Mouse (Mus musculus) liver (tissue): ENCODE measurements around the gene Col17a1.

Source experiments
- DNase-seq: peaks from one replicate; pipeline ENCODE4 v3.0.0-alpha.2; 2020; ENCODE audit warnings: mixed read lengths

Gene Col17a1

GRCm38 (mm10) chr19:47691994-47692393 is at the start of gene Col17a1:
Gene Col17a1, minus strand, starts transcription at chr19:47692094.
- DNase-seq, result no peak

- peak; percentile 89 for DNase-seq
Observed at GRCm38 (mm10) chr19:47731931-47732330, 40.0 kb upstream of the Col17a1 start.

GRCm38 (mm10) chr19:47731071-47731881 is 39.4 kb upstream of the Col17a1 start, which contains the start of gene Sfr1:
Gene Sfr1, plus strand, starts transcription at chr19:47731682.
- DNase-seq, result peak; percentile 100

GRCm38 (mm10) chr19:47730691-47731070 is 38.8 kb upstream of the Col17a1 start:
- DNase-seq, result peak; percentile 77

GRCm38 (mm10) chr19:47725643-47726140 is 33.8 kb upstream of the Col17a1 start:
- DNase-seq, result no peak

- DNase-seq, result no peak
Observed at GRCm38 (mm10) chr19:47724903-47725302, 33.0 kb upstream of the Col17a1 start.

GRCm38 (mm10) chr19:47722471-47722870 is 30.6 kb upstream of the Col17a1 start:
- DNase-seq, result no peak

GRCm38 (mm10) chr19:47719147-47719546 is 27.3 kb upstream of the Col17a1 start:
- DNase-seq, result no peak

GRCm38 (mm10) chr19:47716144-47716543 is 24.2 kb upstream of the Col17a1 start:
- DNase-seq, result no peak

- no peak for DNase-seq
Observed at GRCm38 (mm10) chr19:47713457-47713856, 21.6 kb upstream of the Col17a1 start.

GRCm38 (mm10) chr19:47710376-47710775 is 18.5 kb upstream of the Col17a1 start:
- no peak for DNase-seq

GRCm38 (mm10) chr19:47705772-47706309 is 13.9 kb upstream of the Col17a1 start:
- no peak for DNase-seq

GRCm38 (mm10) chr19:47705080-47705771 is 13.3 kb upstream of the Col17a1 start:
- no peak for DNase-seq

- no peak for DNase-seq
Observed at GRCm38 (mm10) chr19:47700509-47700908, 8.6 kb upstream of the Col17a1 start.

GRCm38 (mm10) chr19:47699743-47700142 is 7.8 kb upstream of the Col17a1 start:
- no peak for DNase-seq

- DNase-seq, result no peak
Observed at GRCm38 (mm10) chr19:47698266-47698665, 6.4 kb upstream of the Col17a1 start.

- no peak for DNase-seq
Observed at GRCm38 (mm10) chr19:47697067-47697466, 5.2 kb upstream of the Col17a1 start.

GRCm38 (mm10) chr19:47696411-47696810 is 4.5 kb upstream of the Col17a1 start:
- DNase-seq, result no peak

GRCm38 (mm10) chr19:47695725-47696124 is 3.8 kb upstream of the Col17a1 start:
- no peak for DNase-seq

- no peak for DNase-seq
Observed at GRCm38 (mm10) chr19:47689592-47689991, 2.3 kb downstream of the Col17a1 start.

GRCm38 (mm10) chr19:47678675-47679074 is 13.2 kb downstream of the Col17a1 start:
- no peak for DNase-seq

- peak; percentile 67 for DNase-seq
Observed at GRCm38 (mm10) chr19:47674419-47674818, 17.5 kb downstream of the Col17a1 start.

- DNase-seq, result no peak
Observed at GRCm38 (mm10) chr19:47668399-47668798, 23.5 kb downstream of the Col17a1 start.

GRCm38 (mm10) chr19:47667601-47668000 is 24.3 kb downstream of the Col17a1 start:
- no peak for DNase-seq
